Mouse (Mus musculus) left cerebral cortex, postnatal 36 days (tissue): ENCODE measurements at regions not wholly inside any gene's neighbourhood (a gene's known extent, or its start where the extent isn't known, plus 50 kb on each side); places are given as distances from the start of the nearest gene placed in this dataset.

Source experiments
- DNase-seq, 2 experiments: peaks; one replicate each; pipeline ENCODE4 v3.0.0; 2021 to 2022; ENCODE audit warnings: low spot score in 2 of 2, mixed read lengths in 1 of 2
- intact Hi-C: fragments of 180-260 bp; cut with DNase I; formaldehyde crosslinking; loops from one replicate; pipeline ENCODE4 v1.15.1; 2025

- DNase-seq, result no peak
- intact Hi-C loops, result no loop called here
Observed at GRCm38 (mm10) chr14:46175291-46176216, 203.7 kb upstream of the Gm15217 start.

- intact Hi-C loops, result no loop called here
- DNase-seq, result no peak
Observed at GRCm38 (mm10) chr14:46179024-46179423, 200.2 kb upstream of the Gm15217 start.

- intact Hi-C loops, result no loop called here
Observed at GRCm38 (mm10) chr14:46191639-46192399, 187.4 kb upstream of the Gm15217 start.

GRCm38 (mm10) chr14:46193577-46193976, 185.6 kb upstream of the Gm15217 start:
- DNase-seq, result no peak
- intact Hi-C loops, result no loop called here

More at GRCm38 (mm10) chr14:46191639-46192399, 187.4 kb upstream of the Gm15217 start:
- no peak for DNase-seq

GRCm38 (mm10) chr14:46195939-46196338, 183.3 kb upstream of the Gm15217 start:
- DNase-seq, result no peak
- intact Hi-C loops, result no loop called here

GRCm38 (mm10) chr14:46202818-46203217, 176.4 kb upstream of the Gm15217 start:
- intact Hi-C loops, result no loop called here
- no peak for DNase-seq

GRCm38 (mm10) chr14:46220483-46220882, 158.7 kb upstream of the Gm15217 start:
- intact Hi-C loops, result no loop called here
- no peak for DNase-seq

- no peak for DNase-seq
- intact Hi-C loops, result no loop called here
Observed at GRCm38 (mm10) chr14:46221897-46222669, 157.1 kb upstream of the Gm15217 start.

GRCm38 (mm10) chr14:46223008-46223407, 156.2 kb upstream of the Gm15217 start:
- intact Hi-C loops, result no loop called here
- no peak for DNase-seq

GRCm38 (mm10) chr14:46224421-46224950, 154.7 kb upstream of the Gm15217 start:
- no peak for DNase-seq
- intact Hi-C loops, result no loop called here

GRCm38 (mm10) chr14:46225851-46226608, 153.2 kb upstream of the Gm15217 start:
- no peak for DNase-seq
- intact Hi-C loops, result no loop called here

- intact Hi-C loops, result no loop called here
- DNase-seq, result no peak
Observed at GRCm38 (mm10) chr14:46234040-46234439, 145.2 kb upstream of the Gm15217 start.

GRCm38 (mm10) chr14:46234835-46235234, 144.4 kb upstream of the Gm15217 start:
- intact Hi-C loops, result no loop called here
- no peak for DNase-seq

- intact Hi-C loops, result no loop called here
- DNase-seq, result no peak
Observed at GRCm38 (mm10) chr14:46240046-46240800, 139.0 kb upstream of the Gm15217 start.

- no peak for DNase-seq
- intact Hi-C loops, result no loop called here
Observed at GRCm38 (mm10) chr14:46240896-46241295, 138.3 kb upstream of the Gm15217 start.

- DNase-seq, result no peak
- intact Hi-C loops, result no loop called here
Observed at GRCm38 (mm10) chr14:46247491-46248484, 131.4 kb upstream of the Gm15217 start.

- intact Hi-C loops, result no loop called here
- DNase-seq, result no peak
Observed at GRCm38 (mm10) chr14:46249141-46249540, 130.1 kb upstream of the Gm15217 start.
